Comparison of ENCODE assay signal across 8 mouse cellular contexts in the genomic region with DNA sequence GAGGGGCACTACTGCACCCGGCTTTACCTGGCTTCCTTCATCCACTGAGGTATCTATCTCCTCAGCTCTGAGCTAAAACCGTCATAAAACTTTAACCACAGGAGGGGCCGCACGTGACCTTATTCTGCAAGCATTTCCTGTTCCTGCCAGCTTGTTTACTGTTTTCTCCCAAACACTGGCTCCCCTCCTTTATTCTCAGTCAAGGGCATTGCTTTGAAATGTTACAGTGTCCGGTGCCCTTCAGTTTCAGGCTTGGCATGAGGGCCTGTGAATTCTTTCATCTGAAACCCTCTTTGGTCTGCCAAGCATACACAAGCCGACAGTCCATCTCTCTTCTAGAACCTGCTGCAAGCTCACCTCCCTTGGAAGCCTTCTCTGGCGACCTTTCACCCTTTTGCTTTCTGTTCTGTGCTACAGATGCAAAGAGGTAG. TPM values are rescaled to one million over a fixed set of nuclear protein-coding genes. Genes with fewer than 3 reads are reported as not detected.
DNase-seq lines count a peak whose midpoint lies in the region; ATAC-seq lines count a peak whose summit lies in the region.

No protein-coding gene starts in this region.

- no peaks in the 10 kb centered on the region for H3K36me3 ChIP-seq in heart, embryonic 13.5 days

- no peak for ATAC-seq in heart, embryonic 13.5 days (ENCODE audit: extremely low read depth, insufficient number of reproducible peaks, low FRiP score, low TSS enrichment)

- H3K4me1 ChIP-seq in heart, embryonic 13.5 days = peaks cover 38% of the 10 kb centered on the region

- H3K4me2 ChIP-seq in heart, embryonic 13.5 days = no peak overlapping the region

- peak overlapping the region; percentile 58 for H3K27ac ChIP-seq in heart, embryonic 13.5 days (replicated peaks)

- DNase-seq in heart, adult 11 months = peak; percentile 90
- DNase-seq in heart, adult 8-10 months (ENCODE audit: low spot score) = no peak
- DNase-seq in kidney, postnatal 14 days = peak; percentile 80
- DNase-seq in thymus, postnatal 0 days (ENCODE audit: low spot score) = peak; percentile 78
- no peak for DNase-seq in right cerebral cortex, postnatal 36 days (ENCODE audit: low spot score in 2 of 2)
- no peak for DNase-seq in right cerebral cortex, adult 18-20 months
- no peak for DNase-seq in MN1 (ENCODE audit: low spot score)

- peak overlapping the region; percentile 63 for H3K9ac ChIP-seq in heart, embryonic 13.5 days

- no peak overlapping the region for H3K4me3 ChIP-seq in heart, embryonic 13.5 days

- no peaks in the 10 kb centered on the region for H3K9me3 ChIP-seq in heart, embryonic 13.5 days

- WGBS in heart, embryonic 13.5 days = 38% methylated on average over 7 of the region's 7 CpGs

- no peaks in the 10 kb centered on the region for H3K27me3 ChIP-seq in heart, embryonic 13.5 days (replicated peaks)

RNA-seq across cellular contexts. Expression of a gene that starts 22.5 kb away (rescaled TPM):
- total RNA-seq in heart, adult 8-10 months (2022) = 10 to 100 TPM; 13.2 to 14.1 (median 13.4) TPM
- 9.9 and 10.7 TPM in 2 replicates for polyA plus RNA-seq in heart, embryonic 13.5 days (2015; fragmentation: Nextera tagmentation; extraction: Ambion mirVana)
- polyA plus RNA-seq in thymus, postnatal 0 days (2015; fragmentation: Nextera tagmentation; extraction: Ambion mirVana) = 21.6 and 26.1 TPM in 2 replicates

RNA-seq across cellular contexts. Expression of a gene that starts 31.6 kb away (rescaled TPM):
- total RNA-seq in heart, adult 8-10 months (2022) = 10 to 100 TPM; 36.0 to 46.3 (median 40.0) TPM
- 58.9 and 60.2 TPM in 2 replicates for polyA plus RNA-seq in heart, embryonic 13.5 days (2015; fragmentation: Nextera tagmentation; extraction: Ambion mirVana)
- 60.9 and 65.4 TPM in 2 replicates for polyA plus RNA-seq in thymus, postnatal 0 days (2015; fragmentation: Nextera tagmentation; extraction: Ambion mirVana)

RNA-seq across cellular contexts. Expression of a gene that starts 53.4 kb away (rescaled TPM):
- not detected for total RNA-seq in heart, adult 8-10 months (2022)
- polyA plus RNA-seq in heart, embryonic 13.5 days (2015; fragmentation: Nextera tagmentation; extraction: Ambion mirVana) = 0.41 TPM in 1 of 2 replicates, not detected in the other
- 0.35 and 0.48 TPM in 2 replicates for polyA plus RNA-seq in thymus, postnatal 0 days (2015; fragmentation: Nextera tagmentation; extraction: Ambion mirVana)

Comparison
In these comparisons a context has a peak if more than half of its experiments do, and no peak if none do; other contexts are left out.
1. DNase-seq: peak in heart, adult 11 months (single experiment), kidney, postnatal 14 days (single experiment) and thymus, postnatal 0 days (single experiment); none in heart, adult 8-10 months (single experiment), right cerebral cortex, postnatal 36 days (0 of 2), right cerebral cortex, adult 18-20 months (single experiment) and MN1 (single experiment).